Mouse (Mus musculus): ENCODE data around the gene 4930402F06Rik.

DNA sequence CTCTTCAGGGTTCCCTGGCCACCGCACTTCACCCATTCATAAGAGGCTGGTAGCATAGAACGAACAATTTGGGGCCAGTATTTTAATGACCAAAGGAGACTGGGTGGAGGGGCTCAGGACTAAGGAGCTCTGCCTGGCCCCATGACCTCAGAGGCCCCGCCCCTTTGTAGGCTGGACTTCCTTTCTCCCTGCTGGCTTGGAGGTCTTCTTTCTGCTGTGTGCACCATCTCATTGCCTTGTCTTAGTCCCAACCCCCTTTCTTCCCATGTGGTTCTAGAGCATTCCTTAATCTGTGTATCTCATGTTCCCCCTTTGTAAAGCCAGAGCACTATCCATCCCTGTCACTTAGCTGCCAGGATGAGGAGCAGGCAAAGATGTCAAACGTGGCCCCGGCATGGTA, 49.3 kb upstream of the 4930402F06Rik start:
- TF ChIP-seq POLR2A (IDR thresholded peaks at IDR 0.05; ENCODE audit: low read depth, low read length) (no peak), CTCF (IDR thresholded peaks at IDR 0.05; ENCODE audit: extremely low read depth, insufficient read depth, insufficient read length, insufficient replicate concordance) (no peak)
